Mouse (Mus musculus) urinary bladder, adult 18-20 months (tissue): Measurements from ENCODE around the gene Xpnpep1.

ENCODE experiments used
- DNase-seq, 2 experiments: peaks; one replicate each; pipeline ENCODE4 v3.0.0; 2022; ENCODE audit warnings: low spot score in 2 of 2, mixed read lengths in 2 of 2

Gene Xpnpep1

GRCm38 (mm10) chr19:53040164-53041132, at the start of gene Xpnpep1:
Gene Xpnpep1 (minus strand): TSS chr19:53040214.
- peak; percentile 53 to 64 for DNase-seq

- no peak for DNase-seq
Observed at GRCm38 (mm10) chr19:53087268-53088143, 47.5 kb upstream of the Xpnpep1 start.

- DNase-seq: no peak
Observed at GRCm38 (mm10) chr19:53086861-53087260, 46.8 kb upstream of the Xpnpep1 start.

GRCm38 (mm10) chr19:53084735-53085134, 44.7 kb upstream of the Xpnpep1 start:
- DNase-seq: no peak

- DNase-seq: no peak
Observed at GRCm38 (mm10) chr19:53082862-53083261, 42.8 kb upstream of the Xpnpep1 start.

GRCm38 (mm10) chr19:53081339-53081738, 41.3 kb upstream of the Xpnpep1 start:
- no peak for DNase-seq

- no peak for DNase-seq
Observed at GRCm38 (mm10) chr19:53080921-53081320, 40.9 kb upstream of the Xpnpep1 start.

GRCm38 (mm10) chr19:53080487-53080886, 40.5 kb upstream of the Xpnpep1 start:
- DNase-seq: peak in 1 of 2 experiments; percentile 41

- DNase-seq: no peak
Observed at GRCm38 (mm10) chr19:53080026-53080425, 40.0 kb upstream of the Xpnpep1 start.

- DNase-seq: no peak
Observed at GRCm38 (mm10) chr19:53078271-53079085, 38.5 kb upstream of the Xpnpep1 start.

GRCm38 (mm10) chr19:53077278-53077677, 37.3 kb upstream of the Xpnpep1 start:
- DNase-seq: no peak

GRCm38 (mm10) chr19:53076238-53076981, 36.4 kb upstream of the Xpnpep1 start:
- peak in 1 of 2 experiments; percentile 42 for DNase-seq

GRCm38 (mm10) chr19:53075896-53076237, 35.9 kb upstream of the Xpnpep1 start:
- DNase-seq: no peak

GRCm38 (mm10) chr19:53074899-53075722, 35.1 kb upstream of the Xpnpep1 start:
- peak in 1 of 2 experiments; percentile 33 for DNase-seq

GRCm38 (mm10) chr19:53073521-53073920, 33.5 kb upstream of the Xpnpep1 start:
- no peak for DNase-seq

- no peak for DNase-seq
Observed at GRCm38 (mm10) chr19:53072406-53072805, 32.4 kb upstream of the Xpnpep1 start.

GRCm38 (mm10) chr19:53071651-53072050, 31.6 kb upstream of the Xpnpep1 start:
- DNase-seq: no peak

- no peak for DNase-seq
Observed at GRCm38 (mm10) chr19:53070870-53071269, 30.9 kb upstream of the Xpnpep1 start.

- DNase-seq: no peak
Observed at GRCm38 (mm10) chr19:53069451-53069850, 29.4 kb upstream of the Xpnpep1 start.

GRCm38 (mm10) chr19:53066934-53067333, 26.9 kb upstream of the Xpnpep1 start:
- DNase-seq: peak in 1 of 2 experiments; percentile 72
